Mouse (Mus musculus) layer of hippocampus, postnatal 14 days (tissue): ENCODE data around the gene Usp42. TPM values are rescaled to one million over a fixed set of nuclear protein-coding genes. Genes with fewer than 3 reads are reported as not detected.

Source experiments
- DNase-seq, 2 experiments: peaks; one replicate each; pipeline ENCODE4 v3.0.0; 2021 to 2022; ENCODE audit warnings: low spot score in 2 of 2, mixed read lengths in 1 of 2
- total RNA-seq, 2 experiments: library from RNA; stranded (reverse); gene quantifications; 2 replicates each; pipeline ENCODE4 v1.2.3; 2021

Usp42 gene
- total RNA-seq, 2 experiments from 2014 or later: 20.0 to 23.4 TPM

GRCm38 (mm10) chr5:143690926-143691325 lies 41.2 kb downstream of the Usp42 start:
- peak; percentile 45 to 73 for DNase-seq

GRCm38 (mm10) chr5:143690392-143690791 lies 41.7 kb downstream of the Usp42 start:
- no peak for DNase-seq

GRCm38 (mm10) chr5:143687589-143687988 lies 44.5 kb downstream of the Usp42 start:
- no peak for DNase-seq

- DNase-seq: no peak
Measured at GRCm38 (mm10) chr5:143686456-143686855, 45.6 kb downstream of the Usp42 start.

DNA sequence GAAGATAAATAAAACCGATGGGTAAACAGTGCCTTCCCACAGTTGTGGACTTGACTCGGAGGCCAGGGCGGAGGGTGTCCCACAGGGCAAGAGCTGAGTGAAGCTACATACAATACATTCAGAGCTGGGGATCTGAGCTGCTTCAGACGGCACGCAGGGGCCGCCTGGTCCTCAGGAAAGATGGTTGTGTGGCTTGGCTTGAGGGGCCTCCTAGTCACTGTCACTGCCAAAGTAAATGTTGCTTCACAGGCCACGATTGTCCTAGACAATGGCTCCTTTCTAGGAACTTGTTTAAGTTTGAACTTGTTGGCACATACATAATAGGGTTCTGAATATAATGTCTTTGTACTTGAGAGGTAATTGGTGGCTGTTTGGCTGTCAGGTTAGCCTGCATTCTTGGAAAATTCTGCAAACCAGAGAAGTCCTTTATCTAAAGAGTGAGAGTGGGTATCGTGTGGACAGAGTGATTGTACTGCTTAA lies 47.1 kb downstream of the Usp42 start:
- DNase-seq: no peak

DNA sequence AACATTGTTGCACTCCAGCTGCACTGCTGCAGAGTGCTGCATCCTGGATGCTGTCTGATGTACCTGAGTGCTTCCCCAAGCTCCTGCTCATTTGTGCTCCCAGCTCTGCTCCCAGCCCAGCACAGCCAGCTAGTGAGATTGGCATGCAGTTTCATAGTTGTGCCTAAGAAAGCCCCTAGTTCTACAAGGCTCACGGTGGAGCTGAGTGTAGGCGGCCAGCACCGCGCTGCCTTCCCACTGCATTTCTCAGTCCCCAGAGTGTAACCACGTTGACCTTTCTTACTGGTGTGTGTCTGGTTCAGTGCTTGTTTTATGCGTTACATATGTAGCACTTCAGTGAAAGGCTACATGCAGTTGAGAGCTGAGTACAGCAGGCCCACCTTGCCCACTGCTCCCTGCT lies 48.4 kb downstream of the Usp42 start:
- no peak for DNase-seq

- no peak for DNase-seq
Measured at GRCm38 (mm10) chr5:143679654-143680053, 52.4 kb downstream of the Usp42 start.

DNA sequence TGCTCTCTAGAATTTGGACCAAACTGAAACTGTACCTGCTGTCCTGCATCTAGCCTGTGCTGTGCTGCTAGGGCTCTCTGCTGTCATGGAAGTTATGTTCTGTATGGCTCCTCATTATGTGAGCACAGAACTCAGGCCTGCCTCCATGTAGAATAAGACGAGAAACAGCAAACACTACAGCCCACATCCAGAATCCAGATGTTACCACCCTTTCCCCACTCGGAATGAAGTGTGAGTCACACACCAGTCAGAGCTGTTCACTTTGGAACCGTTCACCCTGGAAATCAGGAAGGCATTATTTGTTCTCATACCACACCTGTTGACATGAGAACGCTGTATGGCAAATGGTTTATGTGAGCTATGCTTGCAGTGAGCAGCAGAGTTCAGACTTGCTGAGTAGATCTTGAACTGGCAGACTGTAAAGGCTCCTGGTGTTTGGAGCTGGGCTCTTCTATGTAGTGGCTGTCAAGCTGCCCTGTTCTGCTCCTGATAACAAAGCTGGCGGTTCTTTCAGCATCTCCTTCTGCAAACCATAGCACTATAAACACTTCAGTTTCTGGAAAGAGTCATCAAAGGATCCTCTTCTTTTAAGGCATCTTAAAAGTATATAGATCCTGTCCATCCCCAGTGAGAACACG lies 53.3 kb downstream of the Usp42 start:
- no peak for DNase-seq

- no peak for DNase-seq
Measured at GRCm38 (mm10) chr5:143677363-143677762, 54.7 kb downstream of the Usp42 start.

DNA sequence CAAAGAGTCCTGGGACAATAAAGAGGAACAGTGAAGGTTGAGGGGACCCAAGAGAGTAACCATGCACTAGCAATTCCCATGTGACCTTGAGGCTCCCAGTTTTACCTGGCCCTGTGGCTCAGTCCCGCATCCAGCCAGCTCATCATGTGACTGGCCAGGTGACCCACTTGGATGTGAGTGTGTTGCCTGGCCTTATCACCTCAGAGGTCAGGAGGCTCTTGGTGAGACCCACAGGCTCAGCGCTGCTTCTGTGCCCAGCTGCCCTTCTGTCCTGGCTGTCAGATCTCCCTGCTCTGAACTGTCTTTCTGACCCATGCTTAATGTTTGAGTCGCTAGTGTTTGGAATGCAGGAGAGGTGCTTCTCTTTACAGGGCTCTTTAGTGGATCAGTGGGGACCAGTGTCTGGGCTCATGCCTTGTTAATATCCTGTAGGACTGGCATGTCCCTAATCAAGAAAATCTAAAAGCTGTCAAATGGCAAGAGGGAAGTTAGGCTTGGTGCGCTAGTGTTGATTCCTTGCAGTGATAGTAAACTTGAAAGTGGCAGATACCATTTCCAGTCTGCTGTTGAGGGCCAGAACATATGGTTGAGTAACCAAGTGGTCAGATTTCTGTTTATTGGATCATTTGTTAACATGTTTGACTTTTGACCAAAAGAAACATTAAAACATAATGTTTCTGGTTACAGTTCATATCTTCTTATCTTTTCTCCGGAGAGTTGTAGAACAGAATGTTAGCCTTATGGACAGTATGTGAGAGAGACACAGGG lies 55.7 kb downstream of the Usp42 start:
- no peak for DNase-seq

DNA sequence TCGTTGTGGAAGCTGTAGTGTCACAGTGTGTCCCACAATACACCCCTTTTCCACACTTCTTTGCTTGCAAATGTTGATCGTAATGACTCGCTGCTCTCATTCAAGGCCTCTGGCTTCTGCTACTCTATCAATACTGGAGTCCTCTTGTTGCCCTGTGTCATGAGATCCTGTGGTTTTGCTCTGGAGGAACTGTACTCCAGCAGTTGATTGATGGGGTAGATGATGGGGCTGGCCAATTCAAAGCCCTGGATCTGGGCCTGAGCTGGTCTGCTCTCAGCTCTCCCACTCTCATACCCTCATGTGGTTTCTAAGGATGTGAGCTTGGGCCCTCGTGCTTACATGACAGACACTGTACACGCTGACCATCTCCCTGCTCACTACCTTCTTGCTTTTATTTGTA lies 57.5 kb downstream of the Usp42 start:
- DNase-seq: no peak

GRCm38 (mm10) chr5:143670740-143671415 lies 61.2 kb downstream of the Usp42 start:
- DNase-seq: peak; percentile 21 to 31

GRCm38 (mm10) chr5:143669839-143670238 lies 62.2 kb downstream of the Usp42 start:
- DNase-seq: no peak

- no peak for DNase-seq
Measured at GRCm38 (mm10) chr5:143669393-143669792, 62.7 kb downstream of the Usp42 start.

- no peak for DNase-seq
Measured at GRCm38 (mm10) chr5:143668884-143669283, 63.2 kb downstream of the Usp42 start.

DNA sequence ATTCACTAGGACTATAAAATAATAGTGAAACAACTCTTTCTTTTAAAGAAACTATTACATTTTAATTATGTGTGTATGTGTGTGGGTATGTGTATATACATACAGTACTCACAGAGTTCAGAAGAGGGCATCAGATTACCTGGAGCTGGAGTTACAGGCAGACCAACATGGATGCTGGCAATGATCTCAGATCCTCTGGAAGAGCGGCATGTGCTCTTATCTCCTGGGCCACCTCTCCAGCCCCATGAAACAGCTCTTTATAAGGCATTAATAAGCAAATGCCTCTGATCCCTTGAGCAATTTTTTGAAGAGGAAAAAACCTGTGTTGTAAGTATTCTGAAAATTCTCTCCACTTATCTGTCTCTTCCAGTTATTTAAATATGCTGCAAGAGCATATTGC lies 66.1 kb downstream of the Usp42 start:
- no peak for DNase-seq

GRCm38 (mm10) chr5:143665561-143665960 lies 66.5 kb downstream of the Usp42 start:
- no peak for DNase-seq

DNA sequence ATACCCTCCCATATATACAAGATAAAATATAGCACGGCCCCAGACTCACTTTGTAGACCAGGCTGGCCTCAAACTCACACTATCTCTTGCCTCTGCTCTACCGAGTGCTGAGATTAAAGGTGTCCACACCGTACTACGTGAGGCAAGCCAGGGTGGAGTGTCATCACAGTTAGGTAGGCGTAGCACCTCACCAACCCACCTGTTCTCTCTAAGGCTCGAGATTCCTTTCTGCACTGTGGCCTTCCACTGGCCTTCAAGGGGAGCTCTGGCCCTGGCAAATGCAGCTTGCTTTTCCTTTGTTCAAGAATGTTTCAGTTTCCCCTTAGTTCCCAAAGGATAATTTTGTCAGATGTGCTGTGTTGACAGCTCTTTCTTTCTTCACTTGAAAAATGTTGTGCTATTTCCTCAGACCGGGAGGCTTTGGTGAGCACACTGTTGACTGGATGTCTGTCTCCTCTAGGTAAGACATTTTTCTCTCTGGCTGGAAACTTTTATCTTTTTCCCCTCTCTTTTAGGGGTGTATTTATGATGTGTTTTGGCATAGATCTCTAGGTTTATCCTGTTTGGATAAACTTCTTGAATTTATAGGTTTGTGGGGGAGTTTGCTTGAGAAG lies 68.9 kb downstream of the Usp42 start:
- DNase-seq: no peak
